ENCODE assay signal across 7 mouse cellular contexts in genomic region chr1:47250706-47251105, GRCm38 (mm10).
DNase-seq lines count a peak whose midpoint lies in the region; TF ChIP-seq lines count a peak whose summit lies in the region.
"Not testable (repeated sequence)": the region's sequence is repeated elsewhere in the genome, so short reads cannot be mapped to it uniquely, and the experiment has no call there.

No protein-coding gene starts in this region.

- H3K4me3 ChIP-seq in cerebellum, adult 2 months (replicated peaks; ENCODE audit: insufficient read depth, low read depth, low read length) = not testable (repeated sequence)

- DNase-seq in brain, adult 2 months (ENCODE audit: low read depth, low spot score) = peak; percentile 24
- DNase-seq in cerebellum, adult 11-12 months = peak; percentile 66
- DNase-seq in cerebellum, adult 2 months = peak; percentile 63 to 75
- peak; percentile 55 for DNase-seq in cerebellum, adult 9-10 months
- peak; percentile 23 to 53 for DNase-seq in cerebellum, postnatal 10 days
- DNase-seq in cerebellum, postnatal 25 days = peak; percentile 64 to 71
- DNase-seq in left cerebral cortex, postnatal 4 days = peak; percentile 1

- not testable (repeated sequence) for TF ChIP-seq POLR2A in cerebellum, adult 2 months (IDR thresholded peaks at IDR 0.05; ENCODE audit: borderline replicate concordance, insufficient read depth, low read length)

- not testable (repeated sequence) for H3K27ac ChIP-seq in cerebellum, adult 2 months (ENCODE audit: insufficient read depth, low read length)

- not testable (repeated sequence) for TF ChIP-seq CTCF in cerebellum, adult 2 months (IDR thresholded peaks at IDR 0.05; ENCODE audit: borderline replicate concordance, insufficient read depth, low read depth, low read length)

- intact Hi-C loops in left cerebral cortex, postnatal 4 days (cut with DNase I) = not testable (repeated sequence)

- H3K27me3 ChIP-seq in cerebellum, adult 2 months (ENCODE audit: control insufficient read depth, insufficient read depth, low read length) = not testable (repeated sequence)

- WGBS in cerebellum, adult 2 months = 21% methylated on average over 13 of the region's 13 CpGs

- H3K4me1 ChIP-seq in cerebellum, adult 2 months (ENCODE audit: control insufficient read depth, insufficient read depth, low read length) = not testable (repeated sequence)

Comparison
In these comparisons a context has a peak if more than half of its experiments do, and no peak if none do; other contexts are left out.
1. DNase-seq: peak in every context shown above with its lines; median percentile 69 in cerebellum, adult 2 months; 68 in cerebellum, postnatal 25 days; 66 in cerebellum, adult 11-12 months; 55 in cerebellum, adult 9-10 months; 38 in cerebellum, postnatal 10 days; 24 in brain, adult 2 months; 1 in left cerebral cortex, postnatal 4 days.